ENCODE assay signal across 28 mouse cellular contexts in genomic region chr15:7281579-7281978, GRCm38 (mm10).
DNase-seq lines count a peak whose midpoint lies in the region; ATAC-seq lines count a peak whose summit lies in the region.
"Had no signal": no experiment of that assay in that cellular context is flagged by ENCODE, and none has a peak within 500 bp of the region (broad histone marks: within the 10 kb centered on the region; RNA-seq: fewer than 3 reads in every experiment).

No protein-coding gene starts in this region.

- H3K4me2 ChIP-seq in midbrain, embryonic 11.5 days: no peak overlapping the region
- H3K4me2 ChIP-seq in midbrain, embryonic 13.5 days (replicated peaks): no peak overlapping the region
- H3K4me2 ChIP-seq: forebrain, embryonic 13.5 days; hindbrain, embryonic 15.5 days; kidney, embryonic 15.5 days; liver, embryonic 15.5 days; lung, embryonic 14.5 days; neural tube, embryonic 12.5 days had no signal

- no peaks in the 10 kb centered on the region for H3K36me3 ChIP-seq in midbrain, embryonic 11.5 days (ENCODE audit: control insufficient read depth, insufficient read depth, low read length)
- no peaks in the 10 kb centered on the region for H3K36me3 ChIP-seq in midbrain, embryonic 13.5 days
- H3K36me3 ChIP-seq: hindbrain, embryonic 10.5 days; hindbrain, embryonic 15.5 days; kidney, embryonic 15.5 days; liver, embryonic 15.5 days; midbrain, embryonic 10.5 days; neural tube, embryonic 12.5 days had no signal

- no peak overlapping the region for H3K9ac ChIP-seq in midbrain, embryonic 11.5 days (ENCODE audit: low read length)
- H3K9ac ChIP-seq in midbrain, embryonic 13.5 days (replicated peaks): no peak overlapping the region
- H3K9ac ChIP-seq: forebrain, embryonic 13.5 days; hindbrain, embryonic 15.5 days; kidney, embryonic 15.5 days; liver, embryonic 15.5 days; lung, embryonic 14.5 days; neural tube, embryonic 12.5 days had no signal

- no peaks in the 10 kb centered on the region for H3K9me3 ChIP-seq in midbrain, embryonic 11.5 days (ENCODE audit: control insufficient read depth, low read length)
- no peaks in the 10 kb centered on the region for H3K9me3 ChIP-seq in midbrain, embryonic 13.5 days
- H3K9me3 ChIP-seq: forebrain, embryonic 13.5 days; hindbrain, embryonic 10.5 days; hindbrain, embryonic 15.5 days; kidney, embryonic 15.5 days; liver, embryonic 15.5 days; midbrain, embryonic 10.5 days; neural tube, embryonic 12.5 days had no signal

- H3K27ac ChIP-seq in midbrain, embryonic 11.5 days (ENCODE audit: low read depth, low read length): no peak overlapping the region
- H3K27ac ChIP-seq in midbrain, embryonic 13.5 days: no peak overlapping the region
- H3K27ac ChIP-seq: forebrain, embryonic 13.5 days; hindbrain, embryonic 10.5 days; hindbrain, embryonic 15.5 days; kidney, embryonic 15.5 days; layer of hippocampus, adult 2 months; liver, embryonic 15.5 days; midbrain, embryonic 10.5 days; neural tube, embryonic 12.5 days; stomach, postnatal 0 days had no signal

- WGBS in midbrain, embryonic 11.5 days: 70% methylated on average over 6 of the region's 6 CpGs
- 57% methylated on average over 6 of the region's 6 CpGs for WGBS in midbrain, embryonic 13.5 days

- H3K4me1 ChIP-seq in midbrain, embryonic 11.5 days (ENCODE audit: control insufficient read depth, insufficient read depth, low read length): no peaks in the 10 kb centered on the region
- H3K4me1 ChIP-seq in midbrain, embryonic 13.5 days (replicated peaks): no peaks in the 10 kb centered on the region
- H3K4me1 ChIP-seq: forebrain, embryonic 13.5 days; hindbrain, embryonic 10.5 days; hindbrain, embryonic 15.5 days; kidney, embryonic 15.5 days; liver, embryonic 15.5 days; midbrain, embryonic 10.5 days; neural tube, embryonic 12.5 days had no signal

- no peak for DNase-seq in frontal cortex, postnatal 10 days (ENCODE audit: low spot score in 2 of 2)
- peak; percentile 28 for DNase-seq in midbrain, embryonic 11.5 days (ENCODE audit: low spot score, missing footprints)
- DNase-seq in right cerebral cortex, postnatal 25 days: peak; percentile 6
- DNase-seq in right cerebral cortex, postnatal 36 days (ENCODE audit: low spot score in 2 of 2): no peak
- DNase-seq: adrenal gland, postnatal 25 days; cerebellum, adult 2 months; cerebellum, postnatal 14 days; heart, postnatal 14 days; kidney, adult 11 months; kidney, postnatal 36 days; lung, embryonic 14.5 days; lung, postnatal 14 days; right cerebral cortex, postnatal 4 days; thymus, adult 2 months; thymus, postnatal 36 days had no signal

- no peaks in the 10 kb centered on the region for H3K27me3 ChIP-seq in midbrain, embryonic 11.5 days (ENCODE audit: control insufficient read depth, insufficient read depth, low read length)
- no peaks in the 10 kb centered on the region for H3K27me3 ChIP-seq in midbrain, embryonic 13.5 days
- H3K27me3 ChIP-seq: forebrain, embryonic 13.5 days; hindbrain, embryonic 15.5 days; kidney, embryonic 15.5 days; liver, embryonic 15.5 days; neural tube, embryonic 12.5 days had no signal

- peak; percentile 52; the same call in 1 of the 2 replicates for ATAC-seq in frontal cortex, adult (ENCODE audit: low TSS enrichment)
- no peak for ATAC-seq in midbrain, embryonic 11.5 days (ENCODE audit: low FRiP score)
- ATAC-seq in midbrain, embryonic 13.5 days: no peak
- ATAC-seq in megakaryocyte-erythroid progenitor cell, adult 5-6 weeks (replicated peaks; ENCODE audit: low FRiP score, low TSS enrichment, poor library complexity, severe bottlenecking): no peak
- ATAC-seq: forebrain, embryonic 13.5 days; inflammation-experienced regulatory T-cells, adult 6 months had no signal

- no peak overlapping the region for H3K4me3 ChIP-seq in midbrain, embryonic 11.5 days (ENCODE audit: low read depth, low read length)
- H3K4me3 ChIP-seq in midbrain, embryonic 13.5 days (replicated peaks): no peak overlapping the region
- H3K4me3 ChIP-seq: forebrain, embryonic 13.5 days; hindbrain, embryonic 10.5 days; hindbrain, embryonic 15.5 days; kidney, embryonic 15.5 days; layer of hippocampus, adult 2 months; liver, embryonic 15.5 days; midbrain, embryonic 10.5 days; neural tube, embryonic 12.5 days had no signal

Comparison
In these comparisons a context has a peak if more than half of its experiments do, and no peak if none do; other contexts are left out.
1. DNase-seq: peak in midbrain, embryonic 11.5 days (single experiment) and right cerebral cortex, postnatal 25 days (single experiment); none in frontal cortex, postnatal 10 days (0 of 2) and right cerebral cortex, postnatal 36 days (0 of 2).